Mouse (Mus musculus) CD4-positive naive resting alpha-beta T cell, adult 57 days (primary cell): ENCODE data around the gene Dpf2. TPM values are rescaled to one million over a fixed set of nuclear protein-coding genes. Genes with fewer than 3 reads are reported as not detected.

Experiments
- total RNA-seq: library from RNA; stranded (reverse); gene quantifications from one replicate; pipeline ENCODE4 v1.2.4, GENCODE M21; 2023

Dpf2 gene
- 153 TPM for total RNA-seq

DNA sequence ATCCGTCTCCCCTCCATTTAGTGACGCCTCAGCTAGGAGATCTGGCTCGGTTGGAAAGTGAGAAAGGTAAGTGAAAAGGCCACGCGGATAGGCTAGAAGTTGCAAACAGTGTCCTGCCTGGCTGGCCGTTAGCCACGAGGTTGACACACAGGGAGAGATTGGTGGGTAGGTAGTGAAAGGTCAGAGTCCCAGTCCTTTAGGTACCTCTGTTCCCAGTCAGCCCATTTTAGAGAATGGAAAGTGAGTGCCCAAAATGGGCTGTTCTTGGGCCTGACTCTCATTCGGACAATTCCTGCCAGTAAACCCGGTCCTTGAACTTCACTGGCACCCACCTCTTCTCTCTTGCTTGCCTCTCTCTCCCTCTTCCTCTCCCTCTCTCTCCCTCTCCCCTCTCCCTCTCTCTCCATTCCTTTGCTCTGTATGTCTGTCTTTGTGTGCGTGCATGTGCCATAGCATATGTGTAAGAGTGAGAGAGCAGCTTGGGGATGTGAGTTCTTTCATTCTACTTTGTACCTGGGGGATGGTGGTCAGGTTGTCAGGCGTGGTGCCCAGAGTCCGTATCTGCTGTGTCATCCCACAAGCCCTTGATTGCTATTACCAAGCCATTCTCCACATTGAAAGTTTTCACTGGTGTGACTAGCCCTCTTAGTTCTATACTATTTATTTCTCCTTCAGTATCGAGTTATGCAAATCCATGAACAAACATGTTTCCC lies at the start of gene Dpf2:
Gene Dpf2, minus strand, starts transcription at position 4 of the 713 bp plus-strand sequence.

DNA sequence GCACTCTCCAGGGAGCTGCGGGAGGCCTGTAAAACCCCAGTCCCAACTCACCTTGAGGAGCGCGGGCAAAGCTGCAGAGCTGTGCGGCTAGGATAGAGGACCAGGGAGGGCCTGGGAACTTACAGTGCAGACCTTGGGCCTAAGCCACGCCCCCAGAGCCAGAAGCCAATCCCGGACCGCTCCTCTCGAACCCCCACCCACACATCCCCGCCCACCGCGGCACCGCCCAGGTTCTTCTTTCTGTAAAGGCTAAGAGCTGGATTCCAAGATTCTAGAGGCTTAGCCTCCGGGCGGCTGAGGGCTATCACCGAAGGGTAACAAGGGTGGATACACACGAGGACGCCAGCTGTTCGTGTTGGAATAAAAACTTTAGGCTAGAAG lies 11.9 kb upstream of the Dpf2 start, which contains the start of gene Cdc42ep2:
Gene Cdc42ep2, minus strand, starts transcription at position 104 of the 381 bp plus-strand sequence.

DNA sequence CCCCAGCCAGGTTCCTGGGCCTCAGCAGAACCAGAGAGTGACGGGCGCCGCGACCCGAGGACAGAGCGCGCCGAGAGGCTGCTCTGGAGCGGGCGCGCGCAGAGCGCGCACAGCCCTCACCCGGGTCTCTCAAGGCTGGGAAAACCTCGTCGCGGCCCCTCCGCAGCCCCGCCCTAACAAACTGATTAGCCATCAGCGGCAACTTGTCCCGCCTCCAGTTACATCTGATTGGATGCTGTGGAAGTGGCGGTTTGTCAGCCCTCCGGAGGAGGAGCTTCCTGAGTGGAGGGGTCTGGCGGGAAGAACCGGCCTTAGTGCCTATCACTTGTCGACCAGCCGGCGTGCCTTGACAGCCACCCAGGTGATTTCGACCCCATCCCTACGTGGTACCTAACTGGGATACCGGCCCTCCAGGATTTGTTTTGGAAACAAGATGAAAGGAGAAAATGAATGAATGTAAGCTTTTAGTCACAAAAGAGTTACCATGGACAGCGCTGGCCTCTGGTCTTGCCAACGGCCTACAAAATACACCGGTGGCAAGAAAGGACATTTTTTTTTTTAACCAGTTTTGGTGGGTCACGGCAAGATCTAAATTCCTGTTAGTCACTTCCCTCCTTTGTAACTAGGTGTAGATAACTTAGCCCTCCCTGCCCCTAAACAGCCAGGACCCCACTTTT lies 18.7 kb downstream of the Dpf2 start, which contains the start of gene Tigd3:
Gene Tigd3, minus strand, starts transcription at position 148 of the 677 bp plus-strand sequence.

DNA sequence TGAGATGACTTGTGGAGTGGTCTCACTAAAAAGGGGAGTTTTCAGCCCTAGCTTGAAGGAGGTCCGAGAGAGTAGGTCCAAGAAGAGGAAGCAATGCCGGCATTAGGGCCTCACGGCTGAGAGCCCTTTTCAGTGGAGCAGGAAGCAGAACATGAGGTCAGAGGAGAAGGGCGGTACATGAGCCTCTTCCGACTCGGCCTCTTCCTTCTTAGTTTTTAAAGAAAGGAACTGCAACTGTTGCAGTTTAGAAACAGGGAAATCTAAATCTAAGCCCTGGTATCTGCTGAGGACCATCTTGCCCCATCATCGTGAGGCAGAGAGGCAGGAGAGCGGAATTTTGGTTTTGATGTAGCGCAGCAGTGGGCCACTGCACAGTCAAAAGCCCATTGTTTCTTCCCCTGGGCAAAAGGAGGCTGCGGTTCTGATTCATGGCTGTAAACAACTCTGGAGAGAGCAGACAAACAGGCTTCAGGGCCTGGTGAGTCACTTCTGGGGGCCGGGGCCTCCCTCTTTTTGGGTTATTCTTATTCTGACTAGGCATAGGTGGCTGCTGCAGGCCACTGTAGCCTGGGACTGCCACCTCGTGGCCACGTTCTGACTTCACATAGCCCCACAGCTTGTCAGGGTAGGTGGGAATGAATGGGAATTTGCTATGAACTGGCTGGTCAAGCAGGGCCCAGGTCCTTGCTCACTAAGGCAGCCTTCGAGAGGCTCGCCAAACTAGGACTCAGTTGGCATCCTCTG lies 35.0 kb downstream of the Dpf2 start, which contains the start of gene Slc25a45:
Gene Slc25a45, plus strand, starts transcription at position 191 of the 744 bp plus-strand sequence.

DNA sequence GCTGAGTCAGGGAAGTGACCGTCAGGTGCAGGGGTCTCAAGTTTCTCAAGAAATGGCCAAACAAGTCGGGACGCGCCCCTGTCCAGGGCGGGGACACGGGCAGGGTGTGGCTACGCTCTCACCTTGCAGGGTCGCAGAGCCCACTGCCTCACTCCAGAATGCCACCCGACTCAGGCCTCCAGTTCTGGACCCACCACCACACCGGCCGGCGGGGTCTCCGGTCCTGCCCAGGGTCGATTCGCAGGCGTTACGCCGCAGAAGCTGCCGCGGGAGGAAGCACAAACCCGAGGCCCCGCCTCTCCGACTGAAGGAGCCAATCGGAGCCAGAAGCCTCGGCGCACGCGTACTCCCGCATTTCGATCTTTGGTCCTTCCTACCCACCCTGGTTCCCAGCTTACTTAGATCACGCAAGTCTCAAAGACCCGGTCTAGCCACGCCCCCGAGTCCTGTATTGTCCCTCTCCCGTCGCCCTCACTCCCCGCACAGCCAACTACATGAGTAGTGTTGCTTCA lies 37.8 kb downstream of the Dpf2 start, which contains the start of gene Frmd8:
Gene Frmd8, minus strand, starts transcription at position 306 of the 512 bp plus-strand sequence.

Other genes with a start within 250 kb of the Dpf2 start
- gene Sipa1, start 249.3 kb downstream of the Dpf2 start, total RNA-seq = 202 TPM
- gene Map3k11, start 224.3 kb downstream of the Dpf2 start, total RNA-seq = 51.2 TPM
- gene Pcnx3, start 224.1 kb downstream of the Dpf2 start, total RNA-seq = 191 TPM
- gene Kcnk7, start 208.6 kb downstream of the Dpf2 start, total RNA-seq = not detected
- 25.5 TPM for gene Ehbp1l1, start 186.7 kb downstream of the Dpf2 start, total RNA-seq
- gene Fam89b, start 183.4 kb downstream of the Dpf2 start, total RNA-seq = 33.6 TPM
- gene Ltbp3, start 172.1 kb downstream of the Dpf2 start, total RNA-seq = 2.5 TPM
- 76.3 TPM for gene Scyl1, start 141.6 kb downstream of the Dpf2 start, total RNA-seq
- 161 TPM for gene Frmd8, start 37.7 kb downstream of the Dpf2 start, total RNA-seq
- gene Slc25a45, start 35.2 kb downstream of the Dpf2 start, total RNA-seq = 29.7 TPM
- 2.4 TPM for gene Tigd3, start 18.9 kb downstream of the Dpf2 start, total RNA-seq
- gene Cdc42ep2, start 11.8 kb upstream of the Dpf2 start, total RNA-seq = 0.38 TPM
- gene Pola2, start 51.2 kb upstream of the Dpf2 start, total RNA-seq = 60.3 TPM
- not detected for gene Slc22a20, start 73.1 kb upstream of the Dpf2 start, total RNA-seq
- gene Capn1, start 102.9 kb upstream of the Dpf2 start, total RNA-seq = 129 TPM
- gene Syvn1, start 133.6 kb upstream of the Dpf2 start, total RNA-seq = 56.5 TPM
- gene Mrpl49, start 144.8 kb upstream of the Dpf2 start, total RNA-seq = 21.1 TPM
- gene Fau, start 144.8 kb upstream of the Dpf2 start, total RNA-seq = 3,183 TPM
- gene Znhit2, start 148.2 kb upstream of the Dpf2 start, total RNA-seq = 15.9 TPM
- gene Tm7sf2, start 155.4 kb upstream of the Dpf2 start, total RNA-seq = 18.6 TPM
- gene Vps51, start 164.2 kb upstream of the Dpf2 start, total RNA-seq = 112 TPM
- not detected for gene Tmem262, start 167.0 kb upstream of the Dpf2 start, total RNA-seq
- 1.7 TPM for gene Gm28374, start 169.2 kb upstream of the Dpf2 start, total RNA-seq
- 62.2 TPM for gene Zfpl1, start 171.9 kb upstream of the Dpf2 start, total RNA-seq
- gene Cdca5, start 172.0 kb upstream of the Dpf2 start, total RNA-seq = 0.95 TPM
- not detected for gene AC131692.1, start 181.4 kb upstream of the Dpf2 start, total RNA-seq
- gene Naaladl1, start 192.8 kb upstream of the Dpf2 start, total RNA-seq = not detected
- gene Sac3d1, start 205.6 kb upstream of the Dpf2 start, total RNA-seq = 13.2 TPM
- 33.3 TPM for gene Snx15, start 215.3 kb upstream of the Dpf2 start, total RNA-seq
- gene Batf2, start 228.0 kb upstream of the Dpf2 start, total RNA-seq = not detected
- gene Arl2, start 228.5 kb upstream of the Dpf2 start, total RNA-seq = 26.4 TPM